Mouse (Mus musculus): ENCODE data around the gene Celf1. TPM values are rescaled to one million over a fixed set of nuclear protein-coding genes. Genes with fewer than 3 reads are reported as not detected.
"Not testable (repeated sequence)": the region's sequence is repeated elsewhere in the genome, so short reads cannot be mapped to it uniquely, and the experiment has no call there.

Celf1 gene
- 100 to 1,000 TPM in 1 of 4 experiments, 10 to 100 TPM in 3; 74.4 to 102 (median 89.7) TPM for total RNA-seq (2022)

DNA sequence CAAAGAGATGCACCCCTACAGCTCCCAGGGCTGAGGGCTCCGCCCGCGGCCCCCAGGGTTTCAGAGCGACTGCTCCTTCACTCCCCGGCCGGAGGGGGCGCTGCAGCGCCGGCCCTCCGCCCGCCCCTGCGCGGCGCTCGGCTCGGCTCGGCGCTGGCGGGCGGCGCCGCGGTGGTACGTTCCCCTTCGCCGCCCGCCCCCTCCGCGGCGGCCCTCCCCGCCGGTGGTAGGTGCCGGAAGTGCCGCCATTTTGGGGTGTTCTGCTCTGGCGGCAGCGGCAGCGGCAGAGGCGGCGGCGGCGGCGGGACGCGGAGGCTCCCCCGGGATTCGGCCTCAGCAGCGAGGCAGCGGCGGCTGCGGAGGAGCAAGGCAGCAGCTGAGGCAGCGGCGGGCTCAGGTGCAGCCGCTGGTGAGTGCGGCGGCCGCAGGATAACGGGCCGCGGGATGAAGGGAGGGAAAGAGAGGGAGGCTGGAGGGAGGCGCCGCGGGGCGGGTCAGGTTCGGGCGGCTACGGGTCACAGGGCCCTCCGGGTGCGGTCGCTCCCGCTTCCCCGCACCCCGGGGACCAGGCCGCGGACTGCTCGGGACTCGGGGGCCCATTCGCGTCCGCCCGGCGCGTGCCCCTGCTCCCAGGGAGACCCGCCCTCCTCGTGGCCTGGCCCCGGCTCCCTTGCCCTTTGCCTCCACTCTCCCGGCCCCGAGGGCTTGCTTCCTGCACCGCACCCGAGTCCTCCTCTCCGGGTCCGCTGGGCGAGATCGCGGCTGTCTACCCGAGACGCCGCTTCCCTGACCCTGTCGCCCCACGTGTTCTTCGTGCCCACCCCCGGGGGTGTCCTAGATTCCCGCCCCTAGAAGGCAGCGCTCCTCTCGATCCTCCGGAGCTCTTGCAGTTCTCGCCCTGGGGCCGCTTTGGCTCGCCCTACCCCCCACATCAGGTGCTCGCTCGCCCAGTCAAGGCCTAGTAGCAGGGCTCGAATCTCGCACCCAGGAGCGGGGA is at the start of gene Celf1:
Gene Celf1 (plus strand): TSS at position 150 of the 997 bp plus-strand sequence.
- DNase-seq = peak; percentile 62

- DNase-seq = no peak
These were observed 46.4 kb upstream of the Celf1 start for GRCm38 (mm10) chr2:90893673-90894298.

- DNase-seq = not testable (repeated sequence)
These were observed 45.9 kb upstream of the Celf1 start for GRCm38 (mm10) chr2:90894299-90894677.

GRCm38 (mm10) chr2:90903398-90903797 is 36.8 kb upstream of the Celf1 start:
- no peak for DNase-seq

DNA sequence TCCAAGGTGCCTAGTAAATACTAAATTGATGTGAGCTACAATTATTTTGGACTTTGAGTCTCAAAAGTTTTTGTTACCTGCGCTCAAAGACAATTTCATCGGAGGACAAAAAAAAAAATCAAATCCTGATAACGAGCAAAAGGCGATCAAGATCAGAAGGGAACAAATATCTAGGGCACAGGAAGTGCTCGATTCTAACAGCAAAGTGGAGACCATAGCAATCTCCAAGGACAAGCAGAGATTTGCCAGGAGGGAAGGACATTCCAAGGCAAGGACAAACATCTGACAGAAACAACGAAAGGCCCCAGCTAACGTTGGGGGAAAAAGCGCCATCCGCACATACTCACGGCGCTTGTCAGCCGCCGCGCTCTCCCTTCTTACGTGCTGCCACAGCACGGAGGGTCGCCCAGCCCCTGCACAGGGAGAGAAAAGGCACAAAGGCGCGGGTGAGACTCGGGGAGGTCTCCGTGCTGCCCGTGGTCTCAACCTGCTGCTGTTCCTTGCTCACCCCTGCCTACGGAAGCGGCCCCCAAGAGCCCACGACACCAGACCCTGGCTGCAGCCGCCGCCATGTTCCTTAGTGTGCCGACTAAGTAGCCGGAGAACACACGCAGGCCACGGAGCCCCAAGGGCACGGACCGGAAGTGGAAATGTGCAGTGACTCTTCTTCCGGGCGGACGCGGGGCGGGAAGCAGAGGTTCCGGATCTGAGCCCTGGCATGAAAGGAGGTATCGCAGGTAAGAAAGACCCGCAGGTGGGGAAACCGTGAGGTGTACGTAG is 35.9 kb upstream of the Celf1 start, which contains the start of the genes Kbtbd4 and Ndufs3:
Gene Kbtbd4 (plus strand): TSS at position 665 of the 780 bp plus-strand sequence.
Gene Ndufs3 (minus strand): TSS at position 752 of the 780 bp plus-strand sequence.
- DNase-seq = peak; percentile 78

DNA sequence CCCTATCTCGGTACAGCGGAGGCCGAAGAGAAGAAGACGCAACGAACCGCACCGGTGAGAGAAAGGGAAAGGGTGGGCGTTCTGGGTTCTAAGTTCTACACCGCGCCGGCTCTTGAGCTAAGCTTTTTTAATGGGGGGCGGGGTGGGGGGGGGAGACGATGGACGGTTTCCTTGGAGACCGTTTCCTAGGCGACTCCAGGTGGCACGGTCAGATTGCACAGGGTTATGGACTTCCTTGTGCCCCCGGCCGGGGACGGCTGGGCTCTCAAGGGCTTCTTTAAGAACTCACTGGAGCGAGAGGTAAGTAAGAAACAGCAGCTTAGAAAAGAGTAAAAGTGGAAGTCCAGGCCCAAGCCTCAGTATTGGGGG is 35.3 kb upstream of the Celf1 start:
- no peak for DNase-seq

DNA sequence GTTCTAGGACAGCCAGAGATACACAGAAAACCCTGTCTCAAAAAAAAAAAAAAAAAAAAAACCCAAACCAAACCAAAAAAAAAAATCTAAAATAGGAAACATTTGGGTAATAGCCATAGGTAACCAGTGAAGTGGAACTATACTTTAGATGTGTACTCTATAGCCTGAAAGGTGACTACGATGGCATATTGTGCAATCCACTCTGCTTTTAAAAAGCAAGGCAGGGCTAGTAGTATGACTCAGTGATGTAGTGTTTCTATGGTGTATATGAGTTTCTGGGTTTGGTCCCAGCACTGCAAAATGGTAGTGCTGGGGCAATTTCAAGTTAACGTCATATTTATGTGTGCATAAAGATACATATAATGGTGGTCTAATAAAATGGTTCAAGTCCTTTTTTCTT is 33.5 kb upstream of the Celf1 start:
- DNase-seq = no peak

DNA sequence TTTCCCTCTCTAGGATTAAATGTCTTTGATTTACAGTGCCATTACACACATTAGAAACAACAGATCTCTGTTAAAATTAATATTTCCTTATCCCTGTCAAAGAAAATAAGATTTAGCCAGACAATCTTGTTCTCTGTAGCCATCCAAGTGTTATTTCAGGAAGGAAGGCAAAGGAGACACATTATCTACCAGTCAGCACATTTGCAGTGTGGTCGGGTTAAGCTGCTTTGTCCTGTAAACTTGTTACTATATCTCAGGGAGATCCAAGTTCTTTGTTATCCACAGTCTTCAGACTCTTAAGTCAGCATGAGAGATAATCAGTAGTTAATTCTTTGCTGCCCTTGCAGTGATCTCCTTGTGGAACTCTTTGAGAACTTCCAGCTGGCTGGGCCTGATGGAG is 29.3 kb upstream of the Celf1 start:
- no peak for DNase-seq

DNA sequence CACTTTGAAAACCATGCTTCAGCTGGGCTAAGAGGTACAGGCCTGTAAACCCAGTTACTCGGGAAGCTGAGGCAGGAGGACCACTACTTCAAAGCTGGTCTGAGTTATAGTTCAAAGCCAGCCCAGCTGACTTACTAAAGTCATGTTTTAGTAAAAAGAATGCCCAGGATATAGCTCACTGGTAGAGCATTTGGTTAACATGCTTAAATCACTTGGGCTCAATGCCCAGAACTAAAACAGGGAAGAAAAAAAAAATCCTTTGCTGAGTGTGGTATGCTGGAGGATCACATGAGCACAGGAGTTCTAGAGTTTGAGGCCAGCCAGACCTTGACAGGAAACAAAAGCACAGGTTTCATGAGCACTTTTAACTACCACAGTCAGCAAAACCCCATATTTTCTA is 28.5 kb upstream of the Celf1 start:
- no peak for DNase-seq

DNA sequence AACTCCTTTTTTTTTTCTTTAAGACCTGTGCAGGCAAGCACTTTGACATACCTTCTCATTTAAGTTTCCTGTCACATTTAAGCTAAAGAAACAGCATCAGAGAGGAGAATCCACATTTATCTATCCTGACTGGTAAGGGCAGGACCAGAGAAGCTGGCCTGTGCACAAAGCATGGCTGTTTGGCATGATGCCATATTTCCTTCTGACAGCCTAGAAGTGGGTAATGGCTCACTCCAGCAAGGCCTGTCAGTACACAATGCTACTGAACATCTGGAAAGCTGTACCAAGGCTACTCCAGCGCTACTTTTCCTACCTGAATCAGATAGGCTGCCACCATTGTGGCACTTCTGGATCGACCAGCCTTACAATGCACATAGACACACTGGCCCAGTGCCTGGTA is 26.5 kb upstream of the Celf1 start:
- peak; percentile 44 for DNase-seq

DNA sequence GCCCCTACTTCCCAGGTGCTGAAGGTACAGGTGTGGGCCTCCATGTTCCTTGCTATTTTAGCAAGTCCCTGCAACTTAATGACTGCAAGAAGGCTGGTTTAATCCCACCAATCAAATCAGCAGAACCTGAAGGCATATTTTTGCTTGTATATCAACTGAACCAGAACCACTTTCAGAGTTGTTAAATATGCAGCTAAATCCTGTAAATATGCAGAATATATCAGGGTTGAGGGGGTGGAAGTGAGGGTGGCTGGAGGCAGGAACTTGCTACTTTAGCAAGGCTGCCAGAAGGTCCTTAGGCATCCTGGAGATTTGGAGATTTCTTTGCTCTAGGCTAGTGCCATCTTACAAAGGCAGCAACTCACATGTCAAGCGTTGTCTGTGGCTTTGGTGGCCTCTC is 24.7 kb upstream of the Celf1 start:
- no peak for DNase-seq

- DNase-seq = no peak
These were observed 23.5 kb upstream of the Celf1 start for GRCm38 (mm10) chr2:90916560-90917232.

DNA sequence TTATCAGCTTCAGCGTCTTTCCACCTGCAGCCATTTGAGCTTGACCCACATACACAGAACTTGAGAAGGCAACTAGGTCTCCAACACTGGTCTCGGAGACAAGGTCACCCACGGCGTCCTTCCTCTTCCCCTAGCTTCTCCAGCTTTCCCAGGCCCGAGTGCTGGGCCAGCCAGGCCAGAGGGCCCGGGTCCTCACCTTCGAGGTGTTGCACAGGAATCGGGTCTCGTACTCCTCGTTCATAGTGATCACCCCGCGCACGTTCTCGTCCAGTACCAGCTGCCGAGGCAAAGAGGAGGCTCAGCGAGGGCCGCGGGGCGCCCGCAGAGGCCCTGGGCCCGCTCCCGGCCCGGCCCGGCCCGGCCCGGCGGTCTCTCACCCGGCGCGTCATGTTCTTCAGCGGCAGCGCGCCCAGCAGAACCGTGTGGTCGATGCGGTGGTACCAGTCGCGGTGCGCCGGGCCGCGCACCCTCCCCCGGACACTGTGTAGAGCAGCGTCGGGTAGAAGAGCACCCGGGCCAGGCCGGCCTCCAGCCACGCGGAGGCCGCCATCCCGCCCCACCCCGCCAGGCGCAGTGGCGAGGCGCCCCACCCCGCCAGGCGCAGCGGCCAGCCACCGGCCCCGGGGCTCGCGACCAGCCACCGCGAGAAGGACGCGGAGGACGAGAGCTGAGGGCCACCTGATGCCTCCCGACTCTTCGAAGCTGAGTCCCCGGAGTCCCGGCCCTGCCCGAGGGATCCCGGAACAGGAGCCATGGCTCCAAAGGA is 22.8 kb upstream of the Celf1 start:
- DNase-seq = peak; percentile 53

DNA sequence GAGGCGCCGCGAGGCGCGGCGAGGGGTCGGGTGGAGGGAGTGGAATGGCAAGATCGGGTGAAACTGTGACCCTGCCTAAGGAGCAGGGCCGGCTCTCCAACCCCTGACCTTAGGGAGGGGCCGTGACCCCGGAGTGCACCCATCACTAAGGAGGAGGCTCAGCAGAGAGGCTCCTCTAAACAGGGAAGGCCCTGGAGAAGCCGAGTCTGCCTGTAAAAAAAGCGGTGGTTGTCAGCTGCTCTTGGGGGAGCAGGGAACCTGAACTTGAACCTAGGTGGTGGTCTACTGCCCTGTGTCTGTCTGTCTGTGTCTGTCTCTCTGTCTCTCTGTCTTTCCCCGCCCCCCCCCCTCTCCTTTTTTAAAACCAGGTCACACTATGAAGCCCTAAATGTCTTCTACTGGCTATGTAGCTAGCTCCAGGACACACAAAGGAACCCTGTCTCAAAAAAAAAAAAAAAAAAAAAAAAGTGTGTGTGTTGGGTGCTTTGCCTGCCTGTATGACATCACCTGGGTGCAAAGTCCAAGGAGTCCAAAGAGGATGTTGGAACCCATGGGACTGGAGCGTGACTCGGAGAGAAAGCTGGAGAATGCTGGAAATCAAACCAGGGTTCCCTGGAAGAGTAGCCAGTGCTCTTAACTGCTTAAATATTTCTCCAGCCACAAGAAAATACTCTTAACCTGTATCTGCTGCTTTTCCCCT is 22.0 kb upstream of the Celf1 start:
- peak; percentile 43 for DNase-seq

- no peak for DNase-seq
These were observed 19.0 kb upstream of the Celf1 start for GRCm38 (mm10) chr2:90921178-90921577.

DNA sequence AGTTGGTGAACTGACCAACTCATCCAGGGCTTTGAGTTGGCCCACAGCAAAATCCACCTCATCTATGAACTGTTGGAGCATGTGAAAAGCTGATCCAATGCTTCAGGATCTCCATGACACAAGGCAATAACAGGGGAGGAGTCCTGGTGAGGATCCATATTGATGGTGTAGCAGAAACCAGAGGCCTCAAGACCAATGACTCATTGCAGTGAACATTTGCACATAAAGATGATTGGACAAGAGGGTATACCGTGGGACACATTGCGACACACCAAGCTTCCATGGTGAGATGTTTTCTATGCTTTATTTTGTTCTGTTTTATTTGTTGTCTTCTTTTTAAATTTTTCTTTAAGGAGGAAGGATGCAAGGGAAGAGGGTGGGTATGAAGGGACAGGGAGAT is 17.5 kb upstream of the Celf1 start:
- DNase-seq = no peak

DNA sequence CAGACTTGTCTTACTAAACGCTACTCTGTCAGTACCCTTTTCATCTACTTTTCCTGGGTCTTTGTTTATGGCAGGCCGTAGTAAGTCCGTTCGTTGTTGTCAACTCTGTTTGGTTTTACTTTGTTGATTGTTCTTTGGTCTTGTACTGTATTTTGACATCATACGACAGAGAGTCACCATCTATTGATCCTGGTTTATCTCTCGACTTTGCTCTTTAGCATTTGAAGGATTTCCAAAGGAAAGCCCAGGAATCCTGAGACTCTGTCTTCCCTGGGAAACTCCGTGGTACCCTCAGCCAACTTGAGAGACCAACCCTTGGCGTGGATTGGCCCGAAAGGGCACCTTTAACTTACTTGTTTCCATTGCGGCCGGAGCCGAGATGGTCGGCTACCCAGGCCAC is 11.6 kb upstream of the Celf1 start:
- DNase-seq = no peak

GRCm38 (mm10) chr2:90931829-90932228 is 8.4 kb upstream of the Celf1 start:
- no peak for DNase-seq

DNA sequence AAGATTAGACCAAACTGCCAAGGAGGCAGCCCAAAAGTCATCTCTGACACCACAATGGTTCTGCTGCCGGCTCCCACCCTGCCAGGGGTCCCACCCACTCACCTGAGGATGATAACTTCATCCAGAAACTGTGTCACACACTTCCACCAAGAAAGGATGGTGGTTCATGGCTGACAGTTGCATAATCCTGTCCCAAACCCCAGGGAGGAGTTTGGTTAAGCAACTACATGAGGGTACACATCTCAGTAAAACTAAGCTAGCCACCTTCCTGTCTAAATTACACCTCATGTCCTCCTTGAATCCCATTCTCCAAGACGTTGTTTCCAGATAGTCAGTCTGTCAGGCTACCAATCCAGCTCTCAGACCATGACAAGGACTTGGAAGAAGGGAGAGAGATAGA is 7.9 kb upstream of the Celf1 start:
- no peak for DNase-seq

DNA sequence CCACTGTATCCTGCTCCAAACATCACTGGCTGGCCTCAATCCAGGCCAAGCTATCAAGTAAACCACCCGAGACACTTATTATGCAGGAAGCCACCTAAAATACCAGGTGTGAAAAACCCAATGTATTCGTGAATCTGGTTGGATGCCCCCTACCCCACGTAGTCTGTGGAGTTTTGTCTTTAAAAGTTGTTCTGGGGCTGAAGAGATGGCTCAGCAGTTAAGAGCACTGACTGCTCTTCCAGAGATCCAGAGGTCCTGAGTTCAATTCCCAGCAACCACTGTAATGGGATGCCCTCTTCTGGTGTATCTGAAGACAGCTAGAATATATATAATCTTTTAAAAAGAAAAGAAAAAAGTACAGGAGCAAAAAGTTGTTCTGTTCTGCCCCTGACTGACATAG is 1.8 kb upstream of the Celf1 start:
- no peak for DNase-seq

GRCm38 (mm10) chr2:90939750-90940149 is 432 bp upstream of the Celf1 start:
- DNase-seq = no peak

Data from adrenal gland, adult 8-10 months (tissue).